In genomic region chr5:64508565-64508964, GRCm38 (mm10) we compare ENCODE assay signal across 12 mouse cellular contexts.
DNase-seq lines count a peak whose midpoint lies in the region; ATAC-seq lines count a peak whose summit lies in the region.
"Had no signal": no experiment of that assay in that cellular context is flagged by ENCODE, and none has a peak within 500 bp of the region (broad histone marks: within the 10 kb centered on the region; RNA-seq: fewer than 3 reads in every experiment).

No protein-coding gene starts in this region.

- DNase-seq in adrenal gland, adult 2 months = peak; percentile 63
- no peak for DNase-seq in adrenal gland, postnatal 25 days
- DNase-seq in left cerebral cortex, postnatal 36 days (ENCODE audit: low spot score in 2 of 2) = peak; percentile 25 to 35
- no peak for DNase-seq in left cerebral cortex, adult 11 months (ENCODE audit: low spot score)
- peak; percentile 51 to 52 for DNase-seq in adrenal gland, postnatal 36 days
- DNase-seq in kidney, postnatal 14 days = peak; percentile 33
- DNase-seq in thymus, postnatal 0 days (ENCODE audit: low spot score) = no peak
- DNase-seq: cerebellum, adult 18-20 months; spleen, adult 18-20 months had no signal

- no peaks in the 10 kb centered on the region for H3K27me3 ChIP-seq in hindbrain, embryonic 13.5 days
- H3K27me3 ChIP-seq: liver, embryonic 15.5 days had no signal

- intact Hi-C loops in left cerebral cortex, postnatal 36 days (cut with DNase I) = loop anchor here (5.0 kb wide), 1 partner anchor 354 kb away; no protein-coding TSS in a partner anchor

- peaks cover 23% of the 10 kb centered on the region for H3K4me1 ChIP-seq in hindbrain, embryonic 13.5 days (replicated peaks)

- no peaks in the 10 kb centered on the region for H3K36me3 ChIP-seq in hindbrain, embryonic 13.5 days
- H3K36me3 ChIP-seq: liver, embryonic 15.5 days; midbrain, embryonic 10.5 days had no signal

- 88% methylated on average over 2 of the region's 2 CpGs for WGBS in hindbrain, embryonic 13.5 days

- no peak for ATAC-seq in hindbrain, embryonic 13.5 days (ENCODE audit: low FRiP score)

- no peak overlapping the region for H3K9ac ChIP-seq in hindbrain, embryonic 13.5 days
- H3K9ac ChIP-seq: liver, embryonic 15.5 days had no signal

- no peak overlapping the region for H3K4me2 ChIP-seq in hindbrain, embryonic 13.5 days
- H3K4me2 ChIP-seq: liver, embryonic 15.5 days had no signal

- H3K4me3 ChIP-seq in hindbrain, embryonic 13.5 days = no peak overlapping the region
- H3K4me3 ChIP-seq: liver, embryonic 15.5 days; midbrain, embryonic 10.5 days had no signal

- H3K9me3 ChIP-seq in hindbrain, embryonic 13.5 days = no peaks in the 10 kb centered on the region
- H3K9me3 ChIP-seq: liver, embryonic 15.5 days; midbrain, embryonic 10.5 days had no signal

- H3K27ac ChIP-seq in hindbrain, embryonic 13.5 days = no peak overlapping the region
- H3K27ac ChIP-seq: midbrain, embryonic 10.5 days had no signal

Comparison
In these comparisons a context has a peak if more than half of its experiments do, and no peak if none do; other contexts are left out.
1. DNase-seq: peak in adrenal gland, adult 2 months (single experiment), left cerebral cortex, postnatal 36 days (2 of 2), adrenal gland, postnatal 36 days (2 of 2) and kidney, postnatal 14 days (single experiment); none in adrenal gland, postnatal 25 days (single experiment), left cerebral cortex, adult 11 months (single experiment) and thymus, postnatal 0 days (single experiment).